Mouse (Mus musculus): Measurements from ENCODE around the gene Stard7. TPM values are rescaled to one million over a fixed set of nuclear protein-coding genes. Genes with fewer than 3 reads are reported as not detected.
A peak's percentile ranks its signal among the peaks of the same experiment; 100 is the strongest.

Stard7 gene
- polyA plus RNA-seq, 1 experiment from 2014 or later, result 58.8 TPM

DNA sequence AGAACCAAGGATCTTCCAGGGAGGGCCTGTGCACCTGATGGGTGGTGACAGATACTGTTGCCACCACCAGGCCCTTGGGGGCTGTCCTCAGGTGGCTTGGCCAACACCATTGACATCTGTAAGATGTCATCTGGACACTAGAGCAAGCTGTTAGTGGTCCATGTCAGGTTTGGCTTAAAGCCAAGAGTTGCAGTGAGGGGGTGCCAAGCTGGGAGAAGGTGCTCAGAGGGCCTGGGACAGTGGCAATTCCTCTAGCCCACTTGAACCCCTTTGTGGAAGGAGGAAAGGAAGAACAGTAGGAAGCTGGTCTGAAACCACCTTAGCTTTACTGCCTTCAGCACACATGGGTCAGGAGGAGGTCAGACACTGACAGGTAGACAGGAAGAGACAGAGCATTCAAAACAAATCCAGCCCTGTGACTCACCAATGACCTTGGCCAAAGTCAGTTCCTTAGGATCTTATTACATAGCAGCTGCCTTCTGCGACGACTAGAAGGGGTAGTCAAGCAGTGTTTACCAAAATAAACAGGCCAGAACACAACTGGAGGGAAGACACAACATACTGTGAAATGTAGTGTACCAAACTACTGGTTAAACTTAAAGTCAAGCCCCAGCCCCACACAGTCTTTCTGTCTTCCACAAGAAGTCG, 18.0 kb upstream of the Stard7 start:
- Histone ChIP-seq H3K9me3 (replicated peaks; ENCODE audit: control insufficient read depth, low read length) (no peaks in the 10 kb centered on the region), H3K4me3 (replicated peaks; ENCODE audit: low read length) (no peak overlapping the region), H3K4me1 (ENCODE audit: control insufficient read depth, insufficient read depth, low read length) (peaks cover 17% of the 10 kb centered on the region), H3K4me2 (ENCODE audit: low read depth, low read length) (no peak overlapping the region), H3K27me3 (ENCODE audit: control insufficient read depth, insufficient read depth, low read length) (no peaks in the 10 kb centered on the region), H3K36me3 (ENCODE audit: control insufficient read depth, insufficient read depth, low read length) (peaks cover 2% of the 10 kb centered on the region; the same call in 1 of the 2 replicates), H3K27ac (ENCODE audit: low read length) (no peak overlapping the region), H3K9ac (ENCODE audit: low read length) (no peak overlapping the region)
- 62% methylated on average over 3 of the region's 3 CpGs for WGBS
- ATAC-seq (ENCODE audit: insufficient read depth, low FRiP score), result no peak

DNA sequence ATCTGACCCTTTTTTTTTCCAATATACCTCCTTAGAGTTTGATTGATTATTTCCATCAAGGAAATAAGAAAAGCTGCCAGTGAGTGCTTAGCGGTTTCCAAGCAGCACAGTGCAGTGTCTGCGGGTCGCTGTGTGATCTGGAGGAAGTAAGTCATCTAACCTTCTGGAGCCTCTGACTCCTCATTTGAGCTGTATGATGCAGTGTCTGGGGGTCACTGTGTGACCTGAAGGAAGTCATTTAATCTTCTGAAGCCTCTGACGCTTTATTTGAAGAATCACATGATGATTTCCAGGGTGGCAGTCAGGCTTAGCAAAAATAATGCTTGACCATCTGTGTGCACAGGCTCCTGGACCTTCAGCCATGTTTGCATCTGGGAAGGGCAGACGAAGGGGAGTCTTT, 17.2 kb upstream of the Stard7 start:
- 63% methylated on average over 5 of the region's 5 CpGs for WGBS
- Histone ChIP-seq H3K27ac (ENCODE audit: low read length) (no peak overlapping the region), H3K4me3 (replicated peaks; ENCODE audit: low read length) (no peak overlapping the region)

GRCm38 (mm10) chr2:127254604-127255134, 15.3 kb upstream of the Stard7 start:
- Histone ChIP-seq H3K36me3 (ENCODE audit: control insufficient read depth, insufficient read depth, low read length) (peaks cover 4% of the 10 kb centered on the region; the same call in 1 of the 2 replicates), H3K4me3 (replicated peaks; ENCODE audit: low read length) (no peak overlapping the region), H3K4me2 (ENCODE audit: low read depth, low read length) (no peak overlapping the region), H3K9ac (ENCODE audit: low read length) (no peak overlapping the region), H3K4me1 (ENCODE audit: control insufficient read depth, insufficient read depth, low read length) (0 out of 2 replicates have a peak, but pooled peaks cover 7% of the 10 kb centered on the region), H3K27me3 (ENCODE audit: control insufficient read depth, insufficient read depth, low read length) (no peaks in the 10 kb centered on the region), H3K9me3 (replicated peaks; ENCODE audit: control insufficient read depth, low read length) (no peaks in the 10 kb centered on the region), H3K27ac (ENCODE audit: low read length) (no peak overlapping the region)
- whole genome bisulfite sequencing, result 91% methylated on average over 3 of the region's 3 CpGs
- ATAC-seq (ENCODE audit: insufficient read depth, low FRiP score), result no peak

More for the DNA sequence above, 17.2 kb upstream of the Stard7 start:
- Histone ChIP-seq H3K36me3 (ENCODE audit: control insufficient read depth, insufficient read depth, low read length) (peaks cover 4% of the 10 kb centered on the region; the same call in 1 of the 2 replicates), H3K9me3 (replicated peaks; ENCODE audit: control insufficient read depth, low read length) (no peaks in the 10 kb centered on the region), H3K27me3 (ENCODE audit: control insufficient read depth, insufficient read depth, low read length) (no peaks in the 10 kb centered on the region), H3K4me2 (ENCODE audit: low read depth, low read length) (no peak overlapping the region), H3K9ac (ENCODE audit: low read length) (no peak overlapping the region), H3K4me1 (ENCODE audit: control insufficient read depth, insufficient read depth, low read length) (peaks cover 16% of the 10 kb centered on the region; the same call in 1 of the 2 replicates)
- no peak for ATAC-seq (ENCODE audit: insufficient read depth, low FRiP score)

- 0 out of 2 replicates have a peak, but pooled peaks cover 7% of the 10 kb centered on the region for H3K4me1 ChIP-seq (ENCODE audit: control insufficient read depth, insufficient read depth, low read length)
- H3K27ac ChIP-seq (ENCODE audit: low read length), result no peak overlapping the region
- peaks cover 4% of the 10 kb centered on the region; the same call in 1 of the 2 replicates for H3K36me3 ChIP-seq (ENCODE audit: control insufficient read depth, insufficient read depth, low read length)
- no peaks in the 10 kb centered on the region for H3K9me3 ChIP-seq (replicated peaks; ENCODE audit: control insufficient read depth, low read length)
- no peaks in the 10 kb centered on the region for H3K27me3 ChIP-seq (ENCODE audit: control insufficient read depth, insufficient read depth, low read length)
- ATAC-seq (ENCODE audit: insufficient read depth, low FRiP score), result no peak
- H3K9ac ChIP-seq (ENCODE audit: low read length), result no peak overlapping the region
- H3K4me3 ChIP-seq (replicated peaks; ENCODE audit: low read length), result no peak overlapping the region
- 83% methylated on average over 6 of the region's 6 CpGs for WGBS
- H3K4me2 ChIP-seq (ENCODE audit: low read depth, low read length), result no peak overlapping the region
Measured at GRCm38 (mm10) chr2:127255294-127255693, 14.7 kb upstream of the Stard7 start.

GRCm38 (mm10) chr2:127259340-127259739, 10.7 kb upstream of the Stard7 start:
- H3K4me2 ChIP-seq (ENCODE audit: low read depth, low read length), result no peak overlapping the region
- no peak for ATAC-seq (ENCODE audit: insufficient read depth, low FRiP score)
- H3K4me1 ChIP-seq (ENCODE audit: control insufficient read depth, insufficient read depth, low read length), result no peaks in the 10 kb centered on the region
- no peak overlapping the region for H3K27ac ChIP-seq (ENCODE audit: low read length)
- H3K9me3 ChIP-seq (replicated peaks; ENCODE audit: control insufficient read depth, low read length), result no peaks in the 10 kb centered on the region
- 78% methylated on average over 5 of the region's 5 CpGs for WGBS
- no peak overlapping the region for H3K9ac ChIP-seq (ENCODE audit: low read length)
- H3K36me3 ChIP-seq (ENCODE audit: control insufficient read depth, insufficient read depth, low read length), result peaks cover 4% of the 10 kb centered on the region; the same call in 1 of the 2 replicates
- H3K27me3 ChIP-seq (ENCODE audit: control insufficient read depth, insufficient read depth, low read length), result no peaks in the 10 kb centered on the region
- no peak overlapping the region for H3K4me3 ChIP-seq (replicated peaks; ENCODE audit: low read length)

DNA sequence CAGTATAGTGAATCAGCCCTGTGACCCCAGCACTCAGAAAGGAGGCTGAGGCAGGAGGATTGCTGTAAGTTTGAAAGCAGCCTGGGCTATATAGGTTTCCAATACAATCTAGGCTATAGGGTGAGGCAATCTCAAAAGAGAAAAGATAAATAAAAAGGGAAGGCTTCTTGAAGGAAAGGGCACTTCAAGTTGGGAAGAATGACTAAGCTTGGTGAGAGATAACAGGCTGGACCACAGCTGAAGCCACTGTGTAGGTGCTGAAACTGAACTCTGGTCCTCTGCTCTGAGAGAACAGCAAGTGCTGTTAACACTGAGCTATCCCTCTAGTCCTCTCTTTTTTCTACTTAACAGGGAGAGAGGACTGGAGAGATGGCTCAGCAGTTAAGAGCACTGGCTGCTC, 7.5 kb upstream of the Stard7 start:
- ATAC-seq (ENCODE audit: insufficient read depth, low FRiP score), result no peak

GRCm38 (mm10) chr2:127267854-127268253, 2.2 kb upstream of the Stard7 start:
- Histone ChIP-seq H3K4me3 (replicated peaks; ENCODE audit: low read length) (no peak overlapping the region), H3K9me3 (replicated peaks; ENCODE audit: control insufficient read depth, low read length) (no peaks in the 10 kb centered on the region), H3K36me3 (ENCODE audit: control insufficient read depth, insufficient read depth, low read length) (no peaks in the 10 kb centered on the region), H3K9ac (ENCODE audit: low read length) (no peak overlapping the region), H3K4me2 (ENCODE audit: low read depth, low read length) (no peak overlapping the region), H3K27ac (ENCODE audit: low read length) (no peak overlapping the region), H3K27me3 (ENCODE audit: control insufficient read depth, insufficient read depth, low read length) (no peaks in the 10 kb centered on the region), H3K4me1 (ENCODE audit: control insufficient read depth, insufficient read depth, low read length) (peaks cover 3% of the 10 kb centered on the region)
- 42% methylated on average over 4 of the region's 4 CpGs for WGBS
- ATAC-seq (ENCODE audit: insufficient read depth, low FRiP score), result no peak

More for the DNA sequence above, 7.5 kb upstream of the Stard7 start:
- Histone ChIP-seq H3K9me3 (replicated peaks; ENCODE audit: control insufficient read depth, low read length) (no peaks in the 10 kb centered on the region), H3K4me1 (ENCODE audit: control insufficient read depth, insufficient read depth, low read length) (no peaks in the 10 kb centered on the region), H3K9ac (ENCODE audit: low read length) (no peak overlapping the region), H3K27ac (ENCODE audit: low read length) (no peak overlapping the region), H3K27me3 (ENCODE audit: control insufficient read depth, insufficient read depth, low read length) (no peaks in the 10 kb centered on the region), H3K36me3 (ENCODE audit: control insufficient read depth, insufficient read depth, low read length) (no peaks in the 10 kb centered on the region), H3K4me3 (replicated peaks; ENCODE audit: low read length) (no peak overlapping the region), H3K4me2 (ENCODE audit: low read depth, low read length) (no peak overlapping the region)

DNA sequence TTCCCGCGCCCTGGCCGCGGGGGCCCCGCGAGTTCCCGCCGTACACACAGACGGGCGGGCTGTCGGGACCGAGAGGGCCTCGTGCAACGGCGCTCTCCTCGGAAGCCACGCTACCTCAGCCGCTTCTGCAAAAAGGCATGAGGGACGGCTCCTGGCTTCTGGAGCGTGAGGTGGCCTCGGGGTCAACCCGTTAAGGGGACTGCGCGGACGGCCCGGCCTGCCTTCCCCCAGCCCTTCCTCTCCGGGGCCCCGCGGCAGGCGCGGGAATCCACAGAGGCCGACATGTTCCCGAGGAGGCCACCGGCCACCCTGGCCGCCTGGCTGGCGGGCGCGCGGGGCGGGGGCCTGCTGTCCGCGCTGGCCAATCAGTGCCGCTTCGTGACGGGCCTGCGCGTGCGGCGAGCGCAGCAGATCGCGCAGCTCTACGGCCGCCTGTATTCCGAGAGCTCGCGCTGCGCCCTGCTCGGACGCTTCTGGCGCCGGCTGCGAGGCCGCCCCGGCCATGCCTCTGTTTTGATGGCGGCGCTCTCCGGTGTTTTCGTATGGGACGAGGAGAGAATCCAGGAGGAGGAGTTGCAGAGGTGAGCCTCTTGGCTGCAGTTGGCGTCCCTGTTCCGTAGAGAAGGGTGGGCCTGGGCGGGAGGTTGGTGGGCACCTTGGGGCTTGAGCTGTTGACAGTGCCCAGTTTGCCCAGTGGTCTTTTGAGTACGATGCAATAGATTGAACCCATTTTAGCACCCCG, 453 bp downstream of the Stard7 start:
- Histone ChIP-seq H3K4me2 (ENCODE audit: low read depth, low read length) (peak overlapping the region; percentile 79), H3K4me1 (ENCODE audit: control insufficient read depth, insufficient read depth, low read length) (peaks cover 10% of the 10 kb centered on the region), H3K27me3 (ENCODE audit: control insufficient read depth, insufficient read depth, low read length) (no peaks in the 10 kb centered on the region), H3K9me3 (replicated peaks; ENCODE audit: control insufficient read depth, low read length) (no peaks in the 10 kb centered on the region), H3K9ac (ENCODE audit: low read length) (peak overlapping the region; percentile 85), H3K4me3 (replicated peaks; ENCODE audit: low read length) (peak overlapping the region; percentile 72), H3K36me3 (ENCODE audit: control insufficient read depth, insufficient read depth, low read length) (no peaks in the 10 kb centered on the region), H3K27ac (ENCODE audit: low read length) (peak overlapping the region; percentile 95)
- peak; percentile 94 for ATAC-seq (ENCODE audit: insufficient read depth, low FRiP score)
- WGBS, result under 1% methylated on average over 75 of the region's 75 CpGs

GRCm38 (mm10) chr2:127271042-127271515, 1.1 kb downstream of the Stard7 start:
- 5% methylated on average over 8 of the region's 8 CpGs for WGBS
- Histone ChIP-seq H3K27me3 (ENCODE audit: control insufficient read depth, insufficient read depth, low read length) (no peaks in the 10 kb centered on the region), H3K9me3 (replicated peaks; ENCODE audit: control insufficient read depth, low read length) (no peaks in the 10 kb centered on the region), H3K27ac (ENCODE audit: low read length) (peak overlapping the region; percentile 95), H3K36me3 (ENCODE audit: control insufficient read depth, insufficient read depth, low read length) (no peaks in the 10 kb centered on the region), H3K9ac (ENCODE audit: low read length) (peak overlapping the region; percentile 85), H3K4me2 (ENCODE audit: low read depth, low read length) (peak overlapping the region; percentile 79), H3K4me3 (replicated peaks; ENCODE audit: low read length) (peak overlapping the region; percentile 72), H3K4me1 (ENCODE audit: control insufficient read depth, insufficient read depth, low read length) (peaks cover 10% of the 10 kb centered on the region)
- no peak for ATAC-seq (ENCODE audit: insufficient read depth, low FRiP score)
